Mouse (Mus musculus): Measurements from ENCODE around the gene Dmap1. TPM values are rescaled to one million over a fixed set of nuclear protein-coding genes. Genes with fewer than 3 reads are reported as not detected.

The Dmap1 gene
- polyA plus RNA-seq, 1 experiment from 2014 or later = 56.2 TPM

DNA sequence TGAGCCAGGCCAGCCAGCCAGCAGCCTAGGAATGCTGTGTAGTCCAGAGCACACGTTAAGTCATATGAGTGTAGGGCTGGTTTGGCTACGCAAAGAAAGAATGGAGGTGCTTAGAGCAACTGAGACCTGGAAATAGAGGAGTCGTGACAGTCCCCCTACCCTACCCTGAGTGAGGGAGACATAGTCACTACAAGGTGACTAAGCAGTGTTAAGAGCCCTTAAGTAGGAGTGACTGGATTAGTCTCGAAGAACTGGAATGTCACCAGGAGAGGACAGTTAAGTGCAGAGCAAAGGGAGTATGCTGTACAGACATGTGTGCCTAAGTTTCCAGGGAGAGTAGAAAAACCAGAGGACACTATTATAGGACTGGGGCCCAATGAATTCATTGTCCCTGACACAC, 45.9 kb downstream of the Dmap1 start:
- 83% methylated on average over 4 of the region's 4 CpGs for WGBS
- peaks cover 12% of the 10 kb centered on the region for H3K36me3 ChIP-seq (ENCODE audit: control insufficient read depth, insufficient read depth, low read length)
- H3K27me3 ChIP-seq (replicated peaks; ENCODE audit: control insufficient read depth, insufficient read depth, low read length) = no peaks in the 10 kb centered on the region
- H3K9ac ChIP-seq (ENCODE audit: low read depth, low read length) = no peak overlapping the region
- H3K4me3 ChIP-seq (ENCODE audit: low read depth, low read length) = no peak overlapping the region
- no peak for ATAC-seq (ENCODE audit: low read depth)
- H3K4me2 ChIP-seq (ENCODE audit: low read depth, low read length) = no peak overlapping the region
- no peak for DNase-seq (ENCODE audit: low spot score)
- no peaks in the 10 kb centered on the region for H3K4me1 ChIP-seq (ENCODE audit: control insufficient read depth, insufficient read depth, low read length)
- H3K9me3 ChIP-seq (ENCODE audit: control insufficient read depth, low read length) = no peaks in the 10 kb centered on the region
- no peak overlapping the region for H3K27ac ChIP-seq (replicated peaks; ENCODE audit: low read depth, low read length)

GRCm38 (mm10) chr4:117634642-117635041, 47.4 kb downstream of the Dmap1 start:
- no peak overlapping the region for H3K9ac ChIP-seq (ENCODE audit: low read depth, low read length)
- 91% methylated on average over 7 of the region's 7 CpGs for WGBS
- no peak for ATAC-seq (ENCODE audit: low read depth)

GRCm38 (mm10) chr4:117633527-117633926, 48.5 kb downstream of the Dmap1 start:
- DNase-seq (ENCODE audit: low spot score) (no peak), ATAC-seq (ENCODE audit: low read depth) (no peak)
- Histone ChIP-seq H3K27me3 (replicated peaks; ENCODE audit: control insufficient read depth, insufficient read depth, low read length) (no peaks in the 10 kb centered on the region), H3K27ac (replicated peaks; ENCODE audit: low read depth, low read length) (no peak overlapping the region), H3K4me3 (ENCODE audit: low read depth, low read length) (no peak overlapping the region), H3K36me3 (ENCODE audit: control insufficient read depth, insufficient read depth, low read length) (peaks cover 15% of the 10 kb centered on the region; the same call in 1 of the 2 replicates), H3K9ac (ENCODE audit: low read depth, low read length) (no peak overlapping the region), H3K4me1 (ENCODE audit: control insufficient read depth, insufficient read depth, low read length) (no peaks in the 10 kb centered on the region), H3K4me2 (ENCODE audit: low read depth, low read length) (no peak overlapping the region), H3K9me3 (ENCODE audit: control insufficient read depth, low read length) (no peaks in the 10 kb centered on the region)
- 75% methylated on average over 5 of the region's 5 CpGs for WGBS

More at GRCm38 (mm10) chr4:117634642-117635041, 47.4 kb downstream of the Dmap1 start:
- Histone ChIP-seq H3K27me3 (replicated peaks; ENCODE audit: control insufficient read depth, insufficient read depth, low read length) (no peaks in the 10 kb centered on the region), H3K4me3 (ENCODE audit: low read depth, low read length) (no peak overlapping the region), H3K36me3 (ENCODE audit: control insufficient read depth, insufficient read depth, low read length) (peaks cover 7% of the 10 kb centered on the region; the same call in 1 of the 2 replicates), H3K4me2 (ENCODE audit: low read depth, low read length) (no peak overlapping the region), H3K27ac (replicated peaks; ENCODE audit: low read depth, low read length) (no peak overlapping the region), H3K4me1 (ENCODE audit: control insufficient read depth, insufficient read depth, low read length) (no peaks in the 10 kb centered on the region), H3K9me3 (ENCODE audit: control insufficient read depth, low read length) (no peaks in the 10 kb centered on the region)
- DNase-seq (ENCODE audit: low spot score) = no peak

DNA sequence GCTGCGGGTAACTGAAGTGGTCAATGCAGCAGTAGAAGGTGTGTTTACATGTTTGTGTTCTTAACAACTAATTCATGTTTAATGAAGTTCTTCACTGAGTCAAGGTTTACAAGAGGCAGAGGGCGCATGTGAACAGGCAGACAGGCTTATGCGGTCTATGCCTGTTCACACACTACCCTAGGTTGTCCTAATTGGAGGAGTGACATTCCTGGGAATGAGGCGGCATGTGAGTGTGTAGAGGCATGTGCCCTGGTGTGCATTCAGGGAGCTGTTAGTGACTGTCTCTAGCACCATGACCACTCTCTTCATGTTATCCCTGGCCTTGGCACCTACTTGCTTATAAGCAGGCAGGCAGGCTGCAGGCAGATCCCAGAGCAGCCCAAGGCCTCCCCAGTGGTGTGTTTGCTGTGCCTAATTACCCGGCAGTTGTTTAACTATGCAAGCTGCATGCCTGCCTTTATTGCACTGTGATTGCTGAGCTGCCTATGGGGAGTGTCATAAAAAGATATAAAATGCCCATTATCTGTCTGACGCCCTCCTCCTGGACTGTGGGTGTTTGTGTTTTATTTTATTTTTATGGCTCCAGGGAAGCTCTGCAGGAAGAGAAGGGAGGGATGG, 51.9 kb downstream of the Dmap1 start:
- Histone ChIP-seq H3K9ac (ENCODE audit: low read depth, low read length) (no peak overlapping the region), H3K4me2 (ENCODE audit: low read depth, low read length) (no peak overlapping the region), H3K36me3 (ENCODE audit: control insufficient read depth, insufficient read depth, low read length) (peaks cover 42% of the 10 kb centered on the region), H3K9me3 (ENCODE audit: control insufficient read depth, low read length) (no peaks in the 10 kb centered on the region), H3K27ac (replicated peaks; ENCODE audit: low read depth, low read length) (no peak overlapping the region), H3K4me1 (ENCODE audit: control insufficient read depth, insufficient read depth, low read length) (no peaks in the 10 kb centered on the region), H3K4me3 (ENCODE audit: low read depth, low read length) (no peak overlapping the region), H3K27me3 (replicated peaks; ENCODE audit: control insufficient read depth, insufficient read depth, low read length) (no peaks in the 10 kb centered on the region)
- WGBS = 79% methylated on average over 6 of the region's 6 CpGs
- DNase-seq (ENCODE audit: low spot score) (no peak), ATAC-seq (ENCODE audit: low read depth) (no peak; the same call in 1 of the 2 replicates)

DNA sequence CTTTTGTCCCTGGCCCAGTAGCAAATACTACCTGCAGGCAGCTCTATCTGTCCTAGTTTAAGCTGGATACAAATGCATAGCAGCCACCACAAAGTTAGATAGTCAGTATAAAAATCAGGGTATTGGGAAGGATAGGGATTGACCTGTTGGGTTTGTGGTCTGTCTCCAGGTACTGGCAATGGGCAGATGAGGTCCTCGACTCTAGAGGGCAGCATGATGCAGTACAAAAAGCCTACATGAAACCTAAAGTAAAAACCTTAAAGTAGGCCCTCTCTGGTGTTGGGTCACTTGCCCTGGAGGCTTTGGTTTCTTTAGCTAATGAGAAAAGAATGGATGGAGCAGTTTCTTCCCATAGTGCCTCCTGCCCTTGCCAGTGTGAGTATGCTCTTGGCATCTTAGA, 53.6 kb downstream of the Dmap1 start:
- ATAC-seq (ENCODE audit: low read depth) = no peak
- Histone ChIP-seq H3K4me1 (ENCODE audit: control insufficient read depth, insufficient read depth, low read length) (no peaks in the 10 kb centered on the region), H3K27me3 (replicated peaks; ENCODE audit: control insufficient read depth, insufficient read depth, low read length) (no peaks in the 10 kb centered on the region), H3K4me2 (ENCODE audit: low read depth, low read length) (no peak overlapping the region), H3K4me3 (ENCODE audit: low read depth, low read length) (no peak overlapping the region), H3K36me3 (ENCODE audit: control insufficient read depth, insufficient read depth, low read length) (peaks cover 50% of the 10 kb centered on the region), H3K27ac (replicated peaks; ENCODE audit: low read depth, low read length) (no peak overlapping the region), H3K9ac (ENCODE audit: low read depth, low read length) (no peak overlapping the region), H3K9me3 (ENCODE audit: control insufficient read depth, low read length) (no peaks in the 10 kb centered on the region)
- WGBS = 56% methylated on average over 1 of the region's 1 CpGs
- DNase-seq (ENCODE audit: low spot score) = no peak

Other genes with a start within 250 kb of the Dmap1 start
- 56.3 and 62.4 TPM in 2 replicates for gene Rnf220, start 185.2 kb downstream of the Dmap1 start, polyA plus RNA-seq (2014; fragmentation: Nextera tagmentation; extraction: Ambion mirVana)
- 154 and 174 TPM in 2 replicates for gene Eri3, start 131.9 kb downstream of the Dmap1 start, polyA plus RNA-seq (2014; fragmentation: Nextera tagmentation; extraction: Ambion mirVana)
- gene Gm12845, start 42.1 kb upstream of the Dmap1 start, polyA plus RNA-seq (2014; fragmentation: Nextera tagmentation; extraction: Ambion mirVana) = not detected in 2 replicates
- gene Klf17, start 83.4 kb upstream of the Dmap1 start, polyA plus RNA-seq (2014; fragmentation: Nextera tagmentation; extraction: Ambion mirVana) = not detected in 2 replicates
- 5.5 and 10.4 TPM in 2 replicates for gene Slc6a9, start 152.2 kb upstream of the Dmap1 start, polyA plus RNA-seq (2014; fragmentation: Nextera tagmentation; extraction: Ambion mirVana)
- 2.3 and 3.3 TPM in 2 replicates for gene Ccdc24, start 190.3 kb upstream of the Dmap1 start, polyA plus RNA-seq (2014; fragmentation: Nextera tagmentation; extraction: Ambion mirVana)
- gene B4galt2, start 201.2 kb upstream of the Dmap1 start, polyA plus RNA-seq (2014; fragmentation: Nextera tagmentation; extraction: Ambion mirVana) = 34.3 and 42.8 TPM in 2 replicates
- gene Atp6v0b, start 205.1 kb upstream of the Dmap1 start, polyA plus RNA-seq (2014; fragmentation: Nextera tagmentation; extraction: Ambion mirVana) = 199 and 230 TPM in 2 replicates
- 13.4 and 15.0 TPM in 2 replicates for gene Dph2, start 209.8 kb upstream of the Dmap1 start, polyA plus RNA-seq (2014; fragmentation: Nextera tagmentation; extraction: Ambion mirVana)
- gene Ipo13, start 232.7 kb upstream of the Dmap1 start, polyA plus RNA-seq (2014; fragmentation: Nextera tagmentation; extraction: Ambion mirVana) = 38.2 and 40.6 TPM in 2 replicates
- gene Artn, start 247.5 kb upstream of the Dmap1 start, polyA plus RNA-seq (2014; fragmentation: Nextera tagmentation; extraction: Ambion mirVana) = 2.1 and 2.8 TPM in 2 replicates

Measured in embryonic facial prominence, embryonic 14.5 days (tissue).